Mouse (Mus musculus) layer of hippocampus, adult 2 months (tissue): ENCODE data around the gene Aass. TPM values are rescaled to one million over a fixed set of nuclear protein-coding genes. Genes with fewer than 3 reads are reported as not detected.
"Not testable (repeated sequence)": the region's sequence is repeated elsewhere in the genome, so short reads cannot be mapped to it uniquely, and the experiment has no call there.

Experiments used
- DNase-seq, 2 experiments: peaks; one replicate each; pipeline ENCODE4 v3.0.0; 2022; ENCODE audit warnings: low spot score in 2 of 2
- H3K27ac ChIP-seq: fragments of 200-600 bp; 2 replicates; pipeline ENCODE4 v1.8.1; 2022
- H3K4me3 ChIP-seq: fragments of 200-600 bp; 2 replicates; pipeline ENCODE4 v1.8.1; 2022; ENCODE audit warnings: mild to moderate bottlenecking
- CTCF ChIP-seq: fragments of 200-600 bp; conservative IDR thresholded peaks from 2 replicates; pipeline ENCODE4 v1.8.1; 2022; ENCODE audit warnings: antibody characterized with exemption, mild to moderate bottlenecking, moderate library complexity
- total RNA-seq, 2 experiments: library from RNA; stranded (reverse); gene quantifications; 2 replicates each; pipeline ENCODE4 v1.2.3; 2021

The Aass gene
- total RNA-seq, 2 experiments from 2014 or later: 3.7 to 5.2 TPM

DNA sequence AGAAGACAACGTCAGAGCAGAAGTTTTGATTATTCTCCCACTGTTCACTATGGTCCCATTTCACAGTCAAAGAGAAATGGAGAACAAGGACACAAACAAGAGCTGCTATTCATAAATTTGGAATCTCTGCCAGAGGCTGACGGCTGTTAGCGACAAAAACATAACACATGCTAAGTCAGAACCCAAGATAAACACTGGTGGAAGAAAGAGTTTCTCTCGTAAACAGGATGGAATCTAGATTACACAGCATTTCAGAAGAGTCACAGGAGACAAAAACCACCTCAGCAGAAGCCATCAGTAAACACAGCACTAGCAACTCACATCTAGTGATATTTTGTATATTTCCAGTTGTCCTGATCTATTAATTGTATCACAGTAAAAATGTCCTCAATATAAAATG, 26.4 kb downstream of the Aass start:
- DNase-seq: no peak
- TF ChIP-seq CTCF: no peak
- Histone ChIP-seq H3K4me3 (no peak overlapping the region), H3K27ac (no peak overlapping the region)

- not testable (repeated sequence) for H3K4me3 ChIP-seq, DNase-seq, H3K27ac ChIP-seq
These were observed 42.3 kb downstream of the Aass start for GRCm38 (mm10) chr6:23090346-23091055.

- not testable (repeated sequence) for H3K27ac ChIP-seq, DNase-seq, H3K4me3 ChIP-seq
These were observed 43.5 kb downstream of the Aass start for GRCm38 (mm10) chr6:23089292-23089691.

DNA sequence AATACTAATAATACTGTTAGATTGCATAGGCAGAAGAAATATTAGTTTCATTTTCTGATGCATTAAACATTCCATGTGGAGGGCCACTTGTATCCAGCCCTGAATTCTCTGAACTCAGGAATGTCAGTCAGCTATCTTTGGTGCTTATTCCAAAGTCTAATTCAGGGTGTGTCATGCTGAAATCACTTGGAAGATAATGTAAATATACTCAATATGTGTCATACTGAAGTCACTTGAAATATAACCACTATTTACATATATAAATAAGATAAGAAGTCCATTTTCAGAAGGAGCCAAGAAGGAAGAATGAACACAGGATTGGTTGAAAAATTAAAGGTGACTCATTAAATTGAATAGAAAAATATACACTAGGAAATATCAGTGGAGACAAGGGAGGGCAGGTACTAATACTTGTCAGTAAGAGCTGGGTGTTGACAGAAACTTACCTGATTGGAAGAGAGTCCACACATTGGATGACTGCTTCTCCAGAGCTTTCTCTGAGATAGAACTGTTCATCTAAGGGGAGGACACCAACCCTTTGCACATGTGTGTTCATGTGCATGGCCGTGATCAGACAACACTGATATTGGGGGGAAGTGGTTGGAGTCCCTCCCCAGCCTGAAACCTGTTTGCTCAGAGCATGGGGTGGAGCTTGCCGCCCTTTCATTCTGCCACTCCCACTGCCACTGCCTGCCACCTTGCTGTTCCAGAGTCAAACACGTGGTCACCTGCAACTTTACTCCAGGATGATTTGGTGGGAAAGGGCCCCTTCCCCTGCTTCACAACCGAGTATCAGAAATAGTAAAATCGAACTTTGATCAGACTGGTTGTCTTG, 48.0 kb downstream of the Aass start:
- no peak overlapping the region for H3K4me3 ChIP-seq
- no peak for TF ChIP-seq CTCF
- H3K27ac ChIP-seq: no peak overlapping the region
- DNase-seq: no peak

GRCm38 (mm10) chr6:23079991-23080680, 52.6 kb downstream of the Aass start:
- no peak overlapping the region for H3K27ac ChIP-seq
- no peak for TF ChIP-seq CTCF

GRCm38 (mm10) chr6:23078273-23078672, 54.5 kb downstream of the Aass start:
- no peak for DNase-seq

More at GRCm38 (mm10) chr6:23079991-23080680, 52.6 kb downstream of the Aass start:
- H3K4me3 ChIP-seq: no peak overlapping the region
- DNase-seq: no peak

GRCm38 (mm10) chr6:23076060-23076459, 56.7 kb downstream of the Aass start:
- no peak overlapping the region for H3K27ac ChIP-seq
- H3K4me3 ChIP-seq: no peak overlapping the region
- no peak for DNase-seq
- TF ChIP-seq CTCF: no peak

More at GRCm38 (mm10) chr6:23078273-23078672, 54.5 kb downstream of the Aass start:
- Histone ChIP-seq H3K4me3 (no peak overlapping the region), H3K27ac (no peak overlapping the region)
- TF ChIP-seq CTCF: no peak

DNA sequence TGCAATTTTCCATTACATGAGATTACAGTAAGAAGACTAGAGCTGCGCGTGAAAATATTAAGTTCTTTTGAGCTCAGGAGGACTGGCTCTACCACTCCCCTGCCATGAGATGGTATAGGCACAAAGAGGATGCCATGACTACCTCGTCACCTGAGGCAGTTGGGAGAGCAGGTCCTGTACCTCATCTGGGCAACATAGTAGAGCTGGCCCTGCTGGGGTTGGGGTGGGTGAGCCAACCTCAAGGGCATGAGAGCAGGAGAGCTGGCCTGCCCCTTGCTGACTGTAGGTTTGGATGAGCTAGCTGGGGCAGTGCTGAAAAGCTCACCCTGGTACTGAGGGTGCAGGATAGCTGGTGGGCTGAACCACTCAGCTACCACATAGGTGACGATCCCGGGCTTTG, 77.1 kb downstream of the Aass start:
- no peak overlapping the region for H3K27ac ChIP-seq
- TF ChIP-seq CTCF: no peak
- no peak overlapping the region for H3K4me3 ChIP-seq
- no peak for DNase-seq

DNA sequence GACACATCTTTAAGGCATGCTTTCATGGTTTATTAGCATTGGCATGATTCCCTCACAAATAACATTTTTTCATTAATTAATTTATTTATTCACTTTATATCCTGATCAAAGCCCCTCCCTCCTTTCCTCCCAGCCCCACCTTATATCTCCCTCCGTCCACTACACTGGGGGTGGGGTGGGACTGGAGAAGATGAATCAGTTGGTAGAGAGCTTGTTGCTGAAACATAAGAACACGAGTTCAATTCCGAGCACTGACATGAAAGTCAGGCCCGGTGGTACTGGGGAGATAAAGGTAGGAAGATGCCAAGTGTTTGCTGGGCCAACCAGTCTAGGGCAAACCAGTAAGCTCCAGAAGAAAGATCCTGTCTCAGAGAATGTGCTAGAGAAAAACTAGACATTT, 84.0 kb downstream of the Aass start:
- TF ChIP-seq CTCF: no peak
- no peak for DNase-seq

GRCm38 (mm10) chr6:23028251-23028650, 104.5 kb downstream of the Aass start:
- no peak for TF ChIP-seq CTCF
- DNase-seq: no peak

More for the DNA sequence above, 84.0 kb downstream of the Aass start:
- Histone ChIP-seq H3K4me3 (no peak overlapping the region), H3K27ac (no peak overlapping the region)

More at GRCm38 (mm10) chr6:23028251-23028650, 104.5 kb downstream of the Aass start:
- Histone ChIP-seq H3K27ac (no peak overlapping the region), H3K4me3 (no peak overlapping the region)

Other genes starting within 250 kb of the Aass start
- not detected for gene Fezf1, start 115.4 kb upstream of the Aass start, total RNA-seq